Mouse (Mus musculus): ENCODE results near the gene Hcrtr1.

The Hcrtr1 gene

DNA sequence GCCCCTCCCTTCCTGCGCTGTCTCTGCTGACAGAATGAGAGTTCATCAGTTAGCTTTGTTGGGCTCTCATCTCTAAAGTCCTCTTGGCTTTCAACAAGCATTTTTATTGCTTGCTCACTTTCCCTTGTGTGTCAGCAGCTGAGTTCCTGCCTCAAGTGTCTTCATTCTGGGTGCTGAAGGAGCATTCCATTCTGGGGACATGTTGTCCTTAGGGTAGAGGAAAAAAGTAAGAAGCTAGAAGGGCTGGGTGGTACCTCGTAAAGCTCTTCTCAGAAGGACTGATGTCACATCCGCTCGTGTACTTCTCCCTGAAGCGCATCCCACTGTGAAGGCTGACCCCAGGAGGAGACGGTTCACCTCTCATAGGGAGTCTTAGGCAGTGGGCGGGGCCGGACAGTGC is 17.6 kb downstream of the Hcrtr1 start:
- DNase-seq (ENCODE audit: low spot score): no peak

DNA sequence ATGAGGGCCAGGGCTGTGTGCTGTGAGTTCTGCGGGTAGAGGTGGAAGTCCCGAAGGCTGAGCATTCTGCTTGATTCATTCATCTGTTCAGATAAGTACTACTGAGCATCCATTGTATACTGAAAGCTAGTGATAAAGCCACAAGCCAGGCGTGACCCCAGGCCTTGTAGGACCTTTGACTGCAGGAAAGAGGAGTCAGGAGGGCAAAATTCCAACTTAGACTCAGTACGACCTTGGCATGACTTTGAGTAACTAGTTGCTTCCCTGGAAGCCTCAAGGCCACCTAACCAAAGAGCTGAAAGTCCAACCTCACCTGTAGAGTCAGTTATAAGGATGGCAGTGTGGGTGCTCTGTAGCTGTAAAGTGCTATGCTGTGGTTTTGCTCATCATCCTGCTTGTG is 18.4 kb downstream of the Hcrtr1 start:
- DNase-seq (ENCODE audit: low spot score): no peak

- no peak for DNase-seq (ENCODE audit: low spot score)
Observed at GRCm38 (mm10) chr4:130112732-130113131, 26.4 kb downstream of the Hcrtr1 start.

DNA sequence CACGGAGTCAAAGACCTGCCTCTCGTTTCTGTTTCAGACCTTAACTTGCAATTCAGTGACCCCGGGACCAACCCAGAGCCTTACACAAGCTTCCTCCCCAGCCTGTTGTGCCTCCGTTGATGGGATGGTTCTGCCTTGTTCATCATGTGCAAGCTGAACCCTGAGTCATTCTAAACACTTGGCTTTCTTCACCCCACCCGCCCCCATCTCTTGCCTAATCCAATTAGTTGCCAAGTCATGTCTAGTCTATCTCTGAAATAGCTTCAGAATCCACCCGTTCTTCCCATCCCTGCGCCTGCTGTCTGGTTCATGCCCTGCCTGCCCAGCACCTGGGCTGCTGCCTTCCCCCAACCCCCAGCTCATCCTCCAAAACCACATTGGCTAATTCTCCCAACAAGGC is 26.9 kb downstream of the Hcrtr1 start:
- DNase-seq (ENCODE audit: low spot score): no peak

DNA sequence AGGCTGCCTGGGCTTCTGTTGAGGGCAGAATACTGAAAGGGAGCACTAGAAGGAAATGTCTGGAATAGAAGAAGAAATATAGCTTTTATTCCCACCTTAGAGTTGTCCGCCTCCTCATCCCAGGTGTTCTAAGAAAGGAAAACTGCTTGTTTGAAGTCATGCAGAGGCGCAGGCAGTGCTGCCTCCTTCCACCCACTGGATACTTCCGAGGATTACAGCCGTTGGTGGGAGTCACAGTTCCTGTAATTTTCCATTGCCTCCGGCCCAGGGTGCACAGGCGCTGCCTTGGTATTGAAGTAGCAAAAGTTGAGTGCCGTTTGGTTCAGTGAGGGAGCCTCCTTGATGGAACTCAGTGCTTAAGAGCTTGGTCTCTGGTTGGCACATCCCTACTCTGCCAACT is 29.1 kb downstream of the Hcrtr1 start:
- DNase-seq (ENCODE audit: low spot score): no peak

DNA sequence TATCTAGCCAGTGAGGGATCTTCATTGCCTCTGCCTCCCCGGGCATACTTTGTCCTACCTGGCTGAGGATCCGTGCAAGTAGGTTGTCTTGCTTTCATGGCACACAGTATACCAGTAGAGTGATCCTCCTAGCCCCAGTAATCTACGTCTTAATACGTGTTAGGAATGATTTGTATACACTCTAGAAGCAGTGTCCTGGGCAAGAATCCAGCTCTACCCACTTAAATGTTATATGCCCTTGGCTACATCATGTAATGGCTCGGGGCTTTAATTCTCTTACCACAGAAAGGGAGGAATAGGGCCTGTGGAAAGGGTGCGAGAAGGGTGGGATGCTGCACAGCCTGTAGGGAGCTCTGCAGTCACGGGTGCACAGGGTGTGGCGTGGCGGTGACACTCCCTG is 29.5 kb downstream of the Hcrtr1 start:
- no peak for DNase-seq (ENCODE audit: low spot score)

GRCm38 (mm10) chr4:130108929-130109328 is 30.2 kb downstream of the Hcrtr1 start:
- no peak for DNase-seq (ENCODE audit: low spot score)

GRCm38 (mm10) chr4:130107444-130108131 is 31.6 kb downstream of the Hcrtr1 start:
- DNase-seq (ENCODE audit: low spot score): peak; percentile 100

DNA sequence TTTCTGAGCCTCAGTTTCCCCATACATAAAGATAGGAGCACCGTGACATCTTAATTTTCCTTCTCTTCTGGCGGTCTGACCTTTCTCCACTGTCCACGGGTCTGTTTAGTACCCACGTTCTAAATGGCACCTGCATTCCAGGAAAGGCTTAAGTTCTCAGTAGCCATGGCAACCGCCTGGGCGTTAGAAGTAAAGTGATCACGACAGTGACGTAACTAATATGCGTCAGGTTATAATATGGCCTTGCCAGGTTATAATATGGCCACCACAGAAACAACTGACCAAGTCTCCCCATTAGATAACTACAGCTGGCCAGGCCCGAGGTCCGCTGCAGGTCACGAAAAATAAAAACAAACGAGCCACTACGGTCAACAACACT is 32.1 kb downstream of the Hcrtr1 start:
- no peak for DNase-seq (ENCODE audit: low spot score)

- DNase-seq (ENCODE audit: low spot score): no peak
Observed at GRCm38 (mm10) chr4:130104584-130104983, 34.6 kb downstream of the Hcrtr1 start.

DNA sequence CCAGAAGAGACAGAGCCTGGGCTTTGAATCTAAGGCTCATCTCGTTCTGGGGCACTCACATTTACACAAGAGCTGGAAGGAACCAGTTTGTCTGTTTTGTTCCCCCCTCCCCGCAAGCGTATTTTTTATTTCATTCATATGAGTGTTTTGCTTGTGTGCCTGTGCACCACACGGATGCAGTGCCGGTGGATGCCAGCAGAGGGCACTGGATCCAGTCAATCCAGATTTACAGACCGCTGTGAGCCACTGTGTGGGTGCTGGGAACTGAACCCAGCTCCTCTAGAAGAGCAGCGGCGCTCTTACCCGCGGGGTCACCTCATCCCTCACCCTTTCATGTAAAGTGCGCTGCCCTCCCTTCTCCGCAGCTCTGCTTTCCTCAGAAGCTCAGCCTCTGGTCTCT is 35.5 kb downstream of the Hcrtr1 start:
- DNase-seq (ENCODE audit: low spot score): no peak

GRCm38 (mm10) chr4:130102111-130102651 is 37.0 kb downstream of the Hcrtr1 start, which contains the start of gene Pef1:
TSS of gene Pef1 (plus strand) at chr4:130102558.
- no peak for DNase-seq (ENCODE audit: low spot score)

GRCm38 (mm10) chr4:130101183-130101582 is 38.0 kb downstream of the Hcrtr1 start:
- DNase-seq (ENCODE audit: low spot score): no peak

- no peak for DNase-seq (ENCODE audit: low spot score)
Observed at GRCm38 (mm10) chr4:130095137-130095536, 44.0 kb downstream of the Hcrtr1 start.

DNA sequence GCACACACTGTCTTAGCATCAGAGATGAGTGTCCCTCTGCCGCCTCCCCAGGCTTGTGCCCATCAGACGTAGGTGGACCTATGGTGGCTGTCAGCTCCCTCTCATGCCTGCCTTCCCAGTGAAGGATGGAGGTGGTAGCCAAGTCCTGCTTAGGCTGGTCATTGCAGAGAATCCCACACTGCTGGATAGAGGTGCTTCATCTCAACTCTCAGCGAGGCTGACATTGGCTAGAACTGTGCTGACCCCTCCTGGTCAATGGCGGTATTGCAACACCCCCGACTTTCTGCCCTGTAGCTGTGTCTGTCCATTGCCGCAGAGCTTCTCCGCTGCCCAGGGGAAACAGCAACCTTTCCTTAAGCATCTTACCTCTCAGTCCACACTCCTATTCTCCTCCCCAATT is 51.9 kb downstream of the Hcrtr1 start:
- peak; percentile 78 for DNase-seq (ENCODE audit: low spot score)

GRCm38 (mm10) chr4:130085246-130085820 is 53.8 kb downstream of the Hcrtr1 start:
- DNase-seq (ENCODE audit: low spot score): no peak

GRCm38 (mm10) chr4:130084331-130084945 is 54.7 kb downstream of the Hcrtr1 start:
- no peak for DNase-seq (ENCODE audit: low spot score)

DNA sequence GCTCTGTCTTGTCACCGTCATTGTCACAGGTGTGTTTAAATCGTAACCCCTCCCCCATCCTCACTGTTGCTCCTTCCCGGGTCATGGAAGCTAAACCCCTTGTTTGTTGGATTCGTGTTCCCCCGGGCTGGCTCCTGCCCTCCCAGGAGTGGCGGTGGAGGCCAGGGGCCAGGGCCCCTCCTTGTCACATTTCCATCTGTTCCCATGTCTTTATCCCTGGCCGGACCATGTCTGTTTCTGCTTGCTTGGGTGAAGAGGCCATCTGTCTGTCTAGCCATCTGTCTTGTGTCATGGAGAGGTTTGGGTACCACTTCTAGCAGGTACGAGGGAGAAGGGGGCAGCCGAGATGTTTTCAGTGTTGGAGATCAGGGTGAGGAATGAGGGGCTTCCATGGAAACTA is 56.9 kb downstream of the Hcrtr1 start:
- DNase-seq (ENCODE audit: low spot score): no peak

- peak; percentile 45 for DNase-seq (ENCODE audit: low spot score)
Observed at GRCm38 (mm10) chr4:130081345-130082190, 57.6 kb downstream of the Hcrtr1 start.

Data from testis, postnatal 14 days (tissue).